Mouse (Mus musculus): ENCODE data around the gene Bmp6. TPM values are rescaled to one million over a fixed set of nuclear protein-coding genes. Genes with fewer than 3 reads are reported as not detected.

Bmp6 gene
- total RNA-seq, 1 experiment from 2014 or later, result 9.6 TPM

DNA sequence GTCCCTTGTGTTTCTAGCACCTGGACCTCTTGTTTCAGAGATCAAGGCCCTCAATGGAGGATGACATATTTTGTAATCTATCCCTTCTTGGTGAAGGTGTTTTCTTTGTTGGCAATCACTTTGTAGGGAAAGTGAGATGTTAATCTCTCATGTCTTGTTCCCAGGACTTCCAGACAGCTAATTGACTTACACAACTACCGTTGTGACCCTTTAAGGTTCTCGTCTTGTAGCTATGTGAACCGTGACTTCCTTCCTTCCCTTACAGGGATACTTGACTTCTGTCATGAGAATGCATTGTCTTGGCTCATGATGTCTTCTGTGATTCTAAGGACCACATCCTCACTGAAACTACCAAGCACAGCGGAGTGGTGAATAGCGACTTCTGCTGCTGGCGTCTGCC is 85.2 kb downstream of the Bmp6 start:
- DNase-seq, result no peak

DNA sequence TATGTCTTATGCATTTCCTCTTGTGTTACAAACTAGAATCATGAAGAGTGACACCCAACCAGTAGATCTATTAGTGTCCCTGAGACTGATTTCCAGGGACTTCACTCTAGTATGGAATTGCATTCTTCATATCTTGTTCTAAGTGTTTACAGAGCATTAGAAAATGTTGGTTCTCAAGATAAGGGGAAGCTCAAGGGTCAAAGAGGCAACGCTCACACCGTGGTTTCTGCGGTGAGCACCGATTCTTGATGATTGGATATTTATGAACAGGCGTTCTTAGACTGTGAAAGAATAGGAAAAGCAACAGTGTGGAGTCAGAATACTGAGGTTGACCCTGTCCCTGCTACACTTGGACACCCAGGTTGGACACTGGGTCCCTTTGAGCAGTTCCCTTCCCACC is 89.9 kb downstream of the Bmp6 start:
- no peak for DNase-seq

DNA sequence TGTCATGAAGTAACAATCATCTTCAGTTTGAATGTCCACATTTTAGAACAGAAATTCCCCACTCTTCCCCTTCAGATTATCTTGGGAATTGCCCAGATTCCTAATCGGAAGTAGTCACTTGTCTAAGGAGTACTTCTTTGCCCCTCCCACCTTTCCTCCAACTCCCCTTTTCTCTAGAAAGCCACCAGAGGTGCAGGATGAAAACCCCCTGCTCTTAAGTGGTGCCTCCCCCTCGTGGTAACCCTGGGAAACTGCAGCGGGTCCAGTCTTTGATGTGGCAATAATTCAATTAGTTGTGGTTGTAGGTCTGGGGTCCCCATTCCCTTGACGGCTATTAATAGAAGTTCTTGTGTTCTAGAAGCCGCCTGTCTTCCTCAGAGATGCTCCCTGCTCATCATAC is 93.0 kb downstream of the Bmp6 start:
- peak; percentile 68 for DNase-seq

DNA sequence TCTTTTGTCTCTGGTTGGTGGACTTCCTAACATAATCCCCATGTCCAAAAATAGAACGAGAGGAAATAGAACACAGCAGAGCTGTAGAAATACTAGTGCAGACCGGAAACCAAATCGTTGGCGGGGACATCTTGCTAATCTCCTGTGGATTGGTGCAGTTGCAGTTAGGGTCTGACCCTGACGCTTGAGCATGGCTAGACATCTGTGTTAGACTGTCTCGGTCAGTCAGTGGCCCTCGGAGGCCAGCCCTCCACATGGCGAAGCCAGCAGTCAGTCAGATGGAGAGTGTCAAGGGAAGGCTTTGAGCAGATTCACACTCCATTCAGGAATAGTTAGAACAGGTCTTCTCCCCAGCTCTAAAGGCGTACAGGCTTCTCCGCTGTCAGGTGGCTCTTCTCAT is 95.3 kb downstream of the Bmp6 start:
- DNase-seq, result no peak

DNA sequence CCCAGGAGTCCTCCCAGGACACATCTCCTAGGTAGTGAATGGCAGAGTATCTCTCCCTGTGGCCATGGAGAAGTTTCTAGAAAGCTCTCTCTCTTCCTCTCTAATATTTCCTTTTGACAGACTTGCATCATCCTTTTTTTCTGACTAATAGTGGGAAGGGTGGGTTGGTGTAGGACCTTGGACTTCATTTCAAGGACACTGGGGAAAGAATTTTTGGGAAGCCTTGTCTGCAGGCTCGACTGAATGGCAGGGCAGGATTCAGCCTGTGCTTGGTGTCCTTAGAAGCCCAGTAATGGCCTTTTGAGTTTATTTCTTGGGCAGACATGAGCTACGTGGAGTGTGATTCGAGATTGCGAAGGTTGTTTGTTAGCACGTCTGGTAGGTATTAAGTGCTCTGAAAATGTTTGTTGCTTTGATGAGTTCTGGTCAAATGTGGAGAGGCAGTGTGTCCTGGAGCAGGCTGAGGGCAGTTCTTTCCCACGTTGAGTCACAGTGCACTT is 103.7 kb downstream of the Bmp6 start:
- DNase-seq, result peak; percentile 38

DNA sequence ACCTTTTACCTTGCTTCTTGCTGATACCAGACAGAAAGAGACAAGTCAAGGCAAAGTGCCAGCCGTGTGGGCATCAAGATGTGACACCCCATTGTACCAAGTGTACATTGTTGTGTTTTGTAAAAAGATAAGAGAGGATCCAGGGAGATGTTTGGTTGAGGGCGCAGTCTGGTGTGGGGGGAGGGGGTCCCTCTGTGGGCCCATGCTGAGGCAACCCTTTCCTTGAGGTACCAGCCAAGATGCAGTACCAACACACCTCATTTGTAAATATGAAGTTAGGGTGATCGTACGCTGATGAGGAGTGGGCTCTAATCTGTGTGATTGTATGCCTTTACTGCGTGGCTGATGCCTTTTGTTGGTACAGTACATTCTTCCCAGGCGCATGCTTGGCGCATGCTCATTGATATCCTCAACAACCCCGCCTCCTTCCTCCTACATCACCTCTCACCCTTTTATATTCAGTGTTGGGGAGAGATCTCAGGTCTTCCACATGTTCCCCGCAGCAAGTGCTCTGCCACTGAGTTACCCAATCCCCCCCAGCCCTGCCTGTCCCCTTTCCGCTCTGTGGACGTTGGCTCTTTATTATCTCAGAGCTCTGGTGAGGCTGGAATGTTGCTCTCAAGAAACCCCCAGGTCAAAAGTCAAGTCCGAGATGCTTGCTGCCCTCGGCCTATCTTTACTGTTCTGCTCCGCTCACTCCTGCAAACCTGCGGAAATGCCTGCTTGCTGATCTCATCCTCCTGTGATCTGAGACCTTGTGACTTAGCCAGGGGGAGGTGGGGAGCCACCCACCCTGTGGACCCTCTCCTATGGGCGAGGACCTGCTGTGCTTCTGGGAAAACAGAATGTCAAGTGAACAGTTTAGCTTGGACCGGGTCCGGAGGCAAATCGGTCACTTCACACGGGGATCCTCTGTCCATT is 105.4 kb downstream of the Bmp6 start:
- DNase-seq, result no peak

DNA sequence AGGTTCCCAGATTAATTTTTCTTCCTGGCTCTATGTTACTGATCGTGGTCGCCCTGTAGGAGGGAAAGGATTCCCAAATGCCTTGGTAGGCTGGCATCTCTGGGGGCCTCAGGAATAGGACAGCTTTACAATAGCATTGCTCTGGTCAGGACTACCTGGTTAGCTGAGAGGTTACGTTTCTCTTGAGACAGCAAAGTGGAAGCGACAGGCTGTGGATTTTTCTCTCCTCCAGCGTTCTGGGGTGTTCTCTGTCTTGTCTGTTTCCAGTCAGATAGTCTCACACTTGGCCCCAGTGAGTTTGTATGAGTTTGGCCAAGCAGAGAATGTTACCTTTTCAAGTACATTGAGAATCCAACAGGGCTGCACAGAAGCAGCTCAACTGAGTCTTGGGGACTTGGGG is 106.5 kb downstream of the Bmp6 start:
- no peak for DNase-seq

DNA sequence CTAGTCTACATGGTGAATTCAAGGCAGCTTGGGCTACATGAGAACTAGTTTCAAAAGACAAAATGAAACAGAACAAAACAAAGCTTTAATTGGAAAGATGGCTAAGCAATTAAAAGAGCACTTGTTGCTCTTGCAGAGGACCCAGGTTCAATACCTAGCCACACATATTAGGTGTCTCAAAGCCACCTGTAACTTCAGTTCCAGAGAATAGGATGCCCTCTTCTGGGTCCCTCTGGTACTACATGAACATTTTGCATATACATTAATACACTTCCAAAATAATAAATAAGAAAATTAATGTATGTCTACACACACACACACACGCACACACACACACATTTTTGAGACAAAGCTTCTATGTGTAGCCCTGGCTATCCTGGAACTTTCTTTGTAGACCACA is 118.5 kb downstream of the Bmp6 start:
- no peak for DNase-seq

DNA sequence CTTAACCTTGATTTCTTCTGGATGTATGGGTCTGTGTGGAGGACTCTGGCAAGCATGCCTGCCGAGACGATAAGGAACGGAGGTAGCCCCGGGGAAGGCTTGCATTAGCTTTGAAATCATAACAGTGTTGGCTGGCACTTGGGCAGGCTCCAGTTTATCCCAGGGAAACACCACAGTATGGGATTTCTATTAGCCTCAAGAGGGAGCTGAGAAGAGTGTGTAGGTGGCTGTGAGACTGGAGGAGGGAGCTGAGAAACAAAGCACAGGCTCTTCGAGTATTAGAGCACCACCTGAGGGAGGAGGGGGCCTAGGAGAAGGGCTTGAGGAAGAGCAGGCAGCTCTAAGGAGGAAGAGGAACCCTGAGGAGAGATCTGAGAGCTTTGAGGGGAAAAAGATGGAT is 126.0 kb downstream of the Bmp6 start:
- no peak for DNase-seq

DNA sequence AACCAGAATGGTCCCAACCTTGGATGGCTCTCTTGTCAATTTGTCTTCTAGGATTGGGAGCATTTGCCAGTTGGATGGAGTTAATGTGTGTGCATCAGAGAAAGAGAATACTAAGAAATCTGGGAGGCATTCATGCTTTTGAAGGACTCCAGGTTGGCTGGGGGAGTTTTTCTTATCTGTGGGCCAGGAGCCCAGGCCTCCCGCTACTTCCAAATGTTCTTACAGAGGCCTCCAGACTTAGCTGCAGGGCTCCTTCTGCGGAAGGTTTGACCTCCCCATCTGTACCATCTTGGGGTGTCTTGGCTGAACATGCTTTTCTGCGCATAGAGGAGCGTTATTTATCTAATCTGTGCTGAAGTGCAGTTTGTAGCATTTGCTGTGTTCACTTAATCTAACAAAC is 127.7 kb downstream of the Bmp6 start:
- DNase-seq, result no peak

DNA sequence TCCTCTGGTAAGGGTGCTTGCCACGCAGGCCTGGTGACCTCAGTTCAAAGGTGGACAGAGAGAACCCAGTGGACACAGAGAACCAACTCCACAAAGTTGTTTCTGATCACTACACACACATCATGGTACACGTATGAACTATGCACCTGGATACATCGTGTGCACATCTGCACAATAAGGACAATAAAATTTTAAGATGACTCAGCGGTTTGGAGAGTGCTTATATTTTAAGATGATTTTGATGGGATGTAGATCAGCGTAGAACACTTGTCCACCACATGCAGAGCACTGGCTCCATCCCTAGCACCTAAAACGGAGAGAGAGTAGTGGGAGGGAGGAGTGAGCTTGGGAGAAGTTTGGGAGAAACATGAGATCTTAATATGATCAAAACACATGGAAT is 128.6 kb downstream of the Bmp6 start:
- DNase-seq, result no peak

DNA sequence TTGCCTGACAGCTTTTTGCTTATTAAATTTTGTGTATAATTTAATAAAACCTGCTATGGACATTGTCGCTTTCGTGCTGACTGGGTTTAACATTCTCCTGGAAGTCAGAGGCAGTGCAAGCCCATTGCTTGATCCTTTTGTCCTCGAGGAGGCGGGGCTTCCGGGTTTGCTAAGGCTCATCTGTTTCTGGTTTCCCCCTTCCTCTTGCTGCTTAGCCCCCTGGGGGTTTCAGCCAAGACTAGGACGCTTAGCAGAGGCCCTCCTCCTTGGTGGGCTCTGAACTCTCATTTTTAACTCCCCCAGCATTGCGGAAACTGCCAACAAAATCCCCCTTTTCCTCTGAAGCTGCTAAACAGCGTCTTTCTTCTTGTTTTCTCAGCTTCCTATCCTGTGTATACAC is 132.0 kb downstream of the Bmp6 start:
- no peak for DNase-seq

DNA sequence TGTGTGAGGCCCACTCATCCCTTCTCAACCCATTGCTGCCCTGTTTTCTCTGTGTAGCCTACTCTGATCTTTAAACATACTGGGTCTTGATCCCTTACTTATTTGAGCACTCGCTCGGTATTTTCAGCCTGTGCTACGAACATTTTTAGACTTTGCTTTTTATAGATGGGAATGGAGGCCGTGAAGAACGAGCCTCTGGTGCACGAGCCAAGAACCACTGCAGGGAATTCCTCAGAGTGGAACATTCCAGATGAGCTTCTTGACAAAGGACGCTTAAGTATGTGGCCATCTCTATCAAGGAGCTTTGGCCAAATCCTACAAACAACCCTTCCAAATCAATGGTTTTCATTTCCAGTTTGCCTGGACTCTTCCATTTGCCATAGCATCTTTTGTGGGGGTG is 136.1 kb downstream of the Bmp6 start:
- DNase-seq, result no peak

DNA sequence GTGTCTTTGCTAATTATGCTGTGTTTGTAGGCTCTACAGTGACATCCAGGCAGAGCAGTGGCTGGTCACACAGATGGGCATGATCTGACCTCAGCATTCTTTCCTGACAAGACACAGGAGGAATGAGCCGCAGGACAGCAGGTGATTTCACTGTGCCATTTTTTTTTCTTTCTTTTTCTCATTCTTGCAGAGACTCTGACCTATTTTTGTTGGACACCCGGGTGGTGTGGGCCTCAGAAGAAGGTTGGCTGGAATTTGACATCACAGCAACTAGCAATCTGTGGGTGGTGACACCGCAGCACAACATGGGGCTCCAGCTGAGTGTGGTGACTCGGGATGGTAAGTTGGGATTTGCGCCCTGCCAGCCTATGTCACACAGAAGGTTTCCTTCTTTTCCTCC is 139.8 kb downstream of the Bmp6 start:
- no peak for DNase-seq

DNA sequence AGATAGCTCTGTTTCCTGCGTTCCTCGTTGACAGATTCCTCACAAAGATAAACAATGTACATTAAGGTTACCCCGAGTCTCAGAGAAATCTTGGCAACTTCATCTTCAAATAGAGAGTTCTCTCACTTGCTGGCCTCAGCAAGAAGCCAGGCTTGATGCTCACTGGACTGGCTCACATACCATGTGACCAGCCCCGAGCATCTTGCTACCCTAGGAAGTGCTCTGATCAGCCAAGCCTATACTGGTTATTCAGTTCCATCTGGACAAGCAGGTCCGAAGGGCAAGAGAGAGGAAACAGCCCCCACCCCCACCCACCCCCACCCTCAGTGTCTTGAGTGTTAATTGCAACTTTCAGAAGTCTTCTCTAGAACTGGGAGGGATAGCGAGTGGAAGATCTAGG is 141.9 kb downstream of the Bmp6 start:
- DNase-seq, result no peak

DNA sequence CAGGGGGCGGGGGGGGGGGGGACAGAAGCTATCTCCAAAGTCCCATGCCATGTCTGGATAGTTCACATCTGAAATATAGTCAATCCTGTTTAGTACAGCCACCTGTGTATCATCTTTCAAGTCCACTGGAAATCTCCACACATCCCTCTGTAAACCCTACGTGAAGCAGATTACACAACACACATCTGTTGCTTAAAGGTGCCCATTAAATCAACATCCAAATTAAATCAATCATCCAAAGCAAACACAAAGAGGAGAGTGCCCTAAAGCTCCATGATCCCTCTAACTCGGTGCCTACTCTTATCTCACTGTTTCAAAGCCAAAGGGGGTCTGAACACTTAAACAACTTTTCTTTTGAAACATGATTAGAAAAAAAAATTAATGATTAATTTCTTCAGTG is 151.8 kb downstream of the Bmp6 start:
- DNase-seq, result no peak

DNA sequence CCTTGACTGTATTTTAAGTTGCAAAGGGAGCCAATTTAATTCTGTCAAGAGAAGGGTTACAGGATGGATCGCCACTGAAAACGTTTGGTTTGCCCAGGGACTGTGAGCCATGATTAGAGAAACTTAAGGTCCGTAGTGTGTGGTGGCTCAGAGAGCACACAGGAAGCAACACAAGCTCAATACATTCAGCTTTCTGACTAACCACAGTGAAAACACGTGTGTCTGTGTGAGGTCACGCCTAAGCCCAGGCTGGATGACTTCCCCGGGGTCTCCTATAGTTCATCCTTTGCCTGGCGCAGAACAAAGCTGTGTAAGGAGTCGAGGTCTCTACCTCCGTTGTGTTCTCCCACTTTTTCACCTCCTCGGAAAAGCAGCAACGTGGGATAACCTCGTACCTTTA is 156.4 kb downstream of the Bmp6 start:
- DNase-seq, result no peak

DNA sequence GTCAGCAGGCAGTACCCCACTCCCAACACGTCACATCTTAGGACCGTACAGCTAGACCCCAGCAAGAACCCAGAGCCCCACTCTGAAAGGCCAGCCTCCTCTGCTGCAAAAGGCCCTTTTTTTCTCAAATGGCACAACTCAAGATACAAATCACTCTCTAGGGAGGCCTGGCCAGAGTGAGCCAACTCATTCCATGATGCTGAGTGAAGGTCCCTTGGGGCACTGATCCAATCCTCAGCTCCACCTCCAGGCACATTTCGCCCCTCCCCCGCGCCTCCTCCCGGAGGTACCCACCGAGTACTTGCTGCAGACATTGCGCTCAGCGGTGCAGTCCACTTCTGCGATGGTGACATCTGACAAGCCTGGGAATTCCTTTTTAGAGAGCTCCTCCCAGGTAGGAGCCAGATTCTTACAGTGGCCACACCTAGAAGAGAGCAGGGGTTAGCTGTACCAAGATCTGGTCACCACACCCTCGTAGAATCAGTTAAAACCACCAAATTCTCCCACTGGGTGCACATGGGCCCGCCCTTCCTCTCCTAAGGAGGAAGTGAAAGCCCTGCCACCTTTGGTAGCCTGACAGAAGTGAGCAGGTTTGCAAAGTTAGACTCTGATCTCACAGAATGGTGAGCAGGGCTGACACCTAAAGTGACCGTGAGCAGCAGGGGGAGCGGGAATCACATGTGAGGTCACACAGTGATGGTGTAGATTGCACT is 158.4 kb downstream of the Bmp6 start:
- peak; percentile 91 for DNase-seq

DNA sequence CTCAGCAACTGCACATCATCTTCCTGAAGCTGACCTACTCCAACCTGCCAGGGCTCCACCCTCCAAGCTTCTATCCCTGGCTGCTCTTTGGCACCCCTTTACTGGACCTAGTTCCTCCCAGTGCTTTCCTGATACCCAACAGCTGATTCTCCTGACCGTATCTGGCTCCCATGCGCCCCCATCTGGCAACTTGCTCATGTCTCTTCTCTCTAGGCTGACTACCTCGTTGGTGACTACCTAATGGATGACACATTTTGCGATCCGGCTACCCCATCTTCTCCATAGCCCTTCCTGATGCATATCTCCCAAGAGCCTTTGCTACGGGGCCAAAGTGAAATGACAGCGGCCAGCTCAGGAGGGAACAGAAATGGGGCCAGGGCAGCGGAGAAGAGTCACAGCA is 161.4 kb downstream of the Bmp6 start:
- peak; percentile 69 for DNase-seq

DNA sequence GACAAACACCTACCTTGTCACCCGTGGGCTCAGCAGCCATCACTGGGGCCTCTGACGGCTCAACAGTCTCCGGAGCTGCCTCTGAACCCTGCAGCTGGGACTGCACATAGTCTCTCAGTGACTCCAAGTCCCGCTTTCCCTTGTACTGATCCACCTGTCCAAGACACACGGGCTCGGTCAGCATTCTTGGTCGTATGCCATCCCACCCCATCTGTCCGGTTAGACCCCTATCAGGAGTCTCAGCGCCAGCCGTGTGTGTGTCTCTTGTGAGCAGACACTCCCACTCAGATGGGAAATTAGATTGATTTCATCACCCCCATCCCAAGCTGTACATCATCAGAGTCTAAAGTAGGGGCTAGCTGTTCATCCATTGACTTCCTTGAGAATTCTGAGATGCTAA is 162.0 kb downstream of the Bmp6 start:
- no peak for DNase-seq

DNA sequence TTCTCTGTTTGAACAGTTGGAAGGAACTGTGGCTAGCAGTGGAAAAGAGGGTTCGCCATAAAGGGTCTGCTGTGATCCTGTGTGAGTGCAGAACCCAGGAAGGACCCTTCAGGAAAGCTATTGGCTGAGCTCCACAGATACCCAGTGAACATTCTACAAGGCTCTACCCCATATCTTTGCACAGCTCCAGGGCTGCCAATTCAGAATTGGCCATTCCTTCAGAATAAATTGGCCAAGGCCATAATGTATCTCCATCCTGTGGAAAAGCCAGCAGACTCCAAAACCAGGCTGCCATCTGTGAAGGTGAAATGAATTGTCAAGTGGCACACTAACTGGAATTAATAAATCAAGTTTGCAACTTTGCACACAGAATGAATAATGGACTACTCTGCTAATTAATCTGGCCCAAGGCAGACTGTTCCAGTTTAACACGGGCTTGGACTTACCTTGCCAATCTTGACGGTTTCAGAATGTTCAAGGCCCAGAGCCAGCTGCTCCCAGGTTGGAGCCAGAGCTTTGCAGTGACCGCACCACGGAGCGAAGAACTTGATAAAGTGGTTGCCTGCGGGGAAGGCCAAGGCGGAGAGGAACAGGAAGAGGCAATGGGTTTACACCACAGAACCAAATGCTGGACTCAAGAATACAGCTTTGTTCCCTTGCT is 164.9 kb downstream of the Bmp6 start:
- DNase-seq, result peak; percentile 27

DNA sequence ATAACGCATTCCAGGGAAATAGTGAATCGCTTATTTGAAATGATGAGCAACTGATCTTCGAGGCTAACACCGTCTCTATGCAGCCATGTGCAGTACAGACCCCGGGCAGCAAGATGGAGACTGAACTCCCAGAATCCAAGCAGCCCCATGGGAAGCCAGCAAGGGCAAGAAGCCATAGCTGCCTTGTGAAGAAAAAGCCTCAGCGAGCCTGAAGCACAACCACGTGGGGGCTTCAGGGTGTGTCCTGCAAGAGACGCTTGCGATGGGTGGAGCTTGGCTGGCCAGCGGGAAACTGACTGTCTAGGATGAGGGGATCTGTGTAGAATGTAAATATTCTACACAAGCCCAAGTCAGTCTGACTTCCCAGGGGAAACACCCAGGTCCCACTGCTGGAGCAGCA is 167.1 kb downstream of the Bmp6 start:
- peak; percentile 34 for DNase-seq

DNA sequence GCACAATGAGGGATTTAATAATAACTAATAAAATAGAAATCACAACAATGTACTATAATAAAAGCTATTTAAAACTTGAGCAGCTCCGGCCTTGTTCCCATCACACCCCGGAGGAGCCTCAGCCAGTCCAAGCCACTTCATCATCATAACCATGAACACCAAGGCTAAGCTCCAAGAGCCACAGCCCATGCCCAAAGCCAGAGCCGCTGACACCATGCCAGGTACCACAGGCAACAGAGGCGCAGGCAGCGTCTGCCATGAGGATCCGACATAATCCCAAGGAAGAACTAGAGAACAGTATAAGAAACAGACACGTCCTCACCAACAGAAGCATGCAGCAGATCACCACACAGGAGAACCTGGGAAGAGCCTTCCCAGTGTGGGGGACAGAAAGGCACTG is 169.0 kb downstream of the Bmp6 start:
- DNase-seq, result peak; percentile 81

Data from adrenal gland, postnatal 14 days (tissue).